Mouse (Mus musculus) CH12.LX (cell line): ENCODE measurements around the gene C1qtnf1.

Experiments
- CTCF ChIP-seq, 2 experiments: IDR thresholded peaks in 1 of 2; conservative IDR thresholded peaks in 1 of 2; 2 replicates each; pipeline ENCODE4 v1.5.1; 2011 to 2012; ENCODE audit warnings: low read depth in 2 of 2, low read length in 2 of 2, improper control_type of control experiment in 1 of 2, inconsistent platforms in 1 of 2, mild to moderate bottlenecking in 1 of 2, moderate library complexity in 1 of 2
- EP300 ChIP-seq: IDR thresholded peaks from 2 replicates; pipeline ENCODE4 v1.6.1; 2011; ENCODE audit warnings: low read length, improper control_type of control experiment
- NELFE ChIP-seq: IDR thresholded peaks from 2 replicates; pipeline ENCODE4 v1.6.1; 2011; ENCODE audit warnings: low read depth, low read length, improper control_type of control experiment
- POLR2A ChIP-seq: IDR thresholded peaks from 2 replicates; pipeline ENCODE4 v1.6.1; 2011; ENCODE audit warnings: low read depth, mild to moderate bottlenecking, improper control_type of control experiment, low read length

- no peak for TF ChIP-seq POLR2A
- TF ChIP-seq NELFE: no peak
- 0 out of 4 replicates have a peak, but pooled peaks of 1 of the 2 experiments have one; percentile 6 for TF ChIP-seq CTCF (conservative IDR thresholded peaks at IDR 0.05 in 1 of 2, IDR thresholded peaks at IDR 0.05 in 1 of 2; ENCODE audit: low read depth in 2 of 2, low read length in 2 of 2)
- TF ChIP-seq EP300: no peak
These were observed 26.1 kb downstream of the C1qtnf1 start for GRCm38 (mm10) chr11:118453886-118454671.
